Mouse (Mus musculus): Measurements from ENCODE around the gene Ubqln3.

Gene Ubqln3

GRCm38 (mm10) chr7:104143179-104143578 lies at the start of gene Ubqln3:
Ubqln3 (minus strand) TSS chr7:104143279.
- DNase-seq: no peak

GRCm38 (mm10) chr7:104191275-104191674 lies 48.2 kb upstream of the Ubqln3 start:
- no peak for DNase-seq

GRCm38 (mm10) chr7:104183292-104183691 lies 40.2 kb upstream of the Ubqln3 start, which contains the start of gene Olfr648:
Olfr648 (minus strand) TSS chr7:104183392.
- no peak for DNase-seq

- DNase-seq: no peak
These were observed 36.0 kb upstream of the Ubqln3 start for GRCm38 (mm10) chr7:104179074-104179473.

- DNase-seq: no peak
These were observed 35.5 kb upstream of the Ubqln3 start for GRCm38 (mm10) chr7:104178422-104179054.

- no peak for DNase-seq
These were observed 32.0 kb upstream of the Ubqln3 start for GRCm38 (mm10) chr7:104175085-104175484.

- no peak for DNase-seq
These were observed 26.6 kb upstream of the Ubqln3 start for GRCm38 (mm10) chr7:104169634-104170204.

- DNase-seq: no peak
These were observed 24.0 kb upstream of the Ubqln3 start for GRCm38 (mm10) chr7:104167105-104167504.

GRCm38 (mm10) chr7:104150456-104150855 lies 7.4 kb upstream of the Ubqln3 start, which contains the start of gene Ubqlnl:
Ubqlnl (minus strand) TSS chr7:104150556.
- no peak for DNase-seq

GRCm38 (mm10) chr7:104137305-104137704 lies 5.8 kb downstream of the Ubqln3 start, which contains the start of gene Olfr643:
Olfr643 (minus strand) TSS chr7:104137405.
- DNase-seq: no peak

- no peak for DNase-seq
These were observed 13.4 kb downstream of the Ubqln3 start, which contains the start of gene Ubqln5 for GRCm38 (mm10) chr7:104129726-104130125. Ubqln5 (minus strand) TSS chr7:104129826.

- DNase-seq: no peak
These were observed 38.4 kb downstream of the Ubqln3 start, which contains the start of gene Olfr646 for GRCm38 (mm10) chr7:104104757-104104972. Olfr646 (plus strand) TSS chr7:104104873.

- DNase-seq: no peak
These were observed 38.9 kb downstream of the Ubqln3 start for GRCm38 (mm10) chr7:104103913-104104756.
